Mouse (Mus musculus): ENCODE measurements around the gene Ddx55. TPM values are rescaled to one million over a fixed set of nuclear protein-coding genes. Genes with fewer than 3 reads are reported as not detected.
"Not testable (repeated sequence)": the region's sequence is repeated elsewhere in the genome, so short reads cannot be mapped to it uniquely, and the experiment has no call there.

Ddx55 gene
- polyA plus RNA-seq, 1 experiment, result 7.4 TPM

- 4% methylated on average over 17 of the region's 17 CpGs for WGBS
- peak overlapping the region; percentile 46; the same call in 1 of the 2 replicates for H3K4me3 ChIP-seq (ENCODE audit: insufficient read depth, low read depth, low read length)
- H3K27me3 ChIP-seq (replicated peaks; ENCODE audit: control insufficient read depth, insufficient read depth, low read length), result no peaks in the 10 kb centered on the region
- peak; percentile 91 for DNase-seq
- H3K36me3 ChIP-seq (ENCODE audit: control insufficient read depth, insufficient read depth, low read length), result no peaks in the 10 kb centered on the region
- no peak for TF ChIP-seq CTCF (conservative IDR thresholded peaks at IDR 0.05; ENCODE audit: insufficient read depth, insufficient read length, low read depth, low read length)
- no peak for TF ChIP-seq POLR2A (IDR thresholded peaks at IDR 0.05; ENCODE audit: low read depth, low read length)
- peak overlapping the region; percentile 88 for H3K27ac ChIP-seq (ENCODE audit: insufficient read depth, low read depth, low read length)
- H3K4me1 ChIP-seq (ENCODE audit: control insufficient read depth, insufficient read depth, low read length), result peaks cover 4% of the 10 kb centered on the region; the same call in 1 of the 2 replicates
Measured at GRCm38 (mm10) chr5:124536776-124537175, 15.9 kb upstream of the Ddx55 start.

- TF ChIP-seq CTCF (conservative IDR thresholded peaks at IDR 0.05; ENCODE audit: insufficient read depth, insufficient read length, low read depth, low read length) (peak; percentile 68), POLR2A (IDR thresholded peaks at IDR 0.05; ENCODE audit: low read depth, low read length) (no peak)
- no peaks in the 10 kb centered on the region for H3K27me3 ChIP-seq (replicated peaks; ENCODE audit: control insufficient read depth, insufficient read depth, low read length)
- peak; percentile 88 for DNase-seq
- H3K36me3 ChIP-seq (ENCODE audit: control insufficient read depth, insufficient read depth, low read length), result no peaks in the 10 kb centered on the region
- H3K4me3 ChIP-seq (ENCODE audit: insufficient read depth, low read depth, low read length), result no peak overlapping the region
- peaks cover 5% of the 10 kb centered on the region; the same call in 1 of the 2 replicates for H3K4me1 ChIP-seq (ENCODE audit: control insufficient read depth, insufficient read depth, low read length)
- 75% methylated on average over 16 of the region's 16 CpGs for WGBS
- H3K27ac ChIP-seq (ENCODE audit: insufficient read depth, low read depth, low read length), result no peak overlapping the region
Measured at GRCm38 (mm10) chr5:124538813-124539792, 13.6 kb upstream of the Ddx55 start.

GRCm38 (mm10) chr5:124539905-124540304 lies 12.8 kb upstream of the Ddx55 start:
- TF ChIP-seq CTCF (conservative IDR thresholded peaks at IDR 0.05; ENCODE audit: insufficient read depth, insufficient read length, low read depth, low read length) (no peak), POLR2A (IDR thresholded peaks at IDR 0.05; ENCODE audit: low read depth, low read length) (no peak)
- no peak for DNase-seq
- peaks cover 2% of the 10 kb centered on the region; the same call in 1 of the 2 replicates for H3K36me3 ChIP-seq (ENCODE audit: control insufficient read depth, insufficient read depth, low read length)
- WGBS, result 72% methylated on average over 4 of the region's 4 CpGs
- H3K27me3 ChIP-seq (replicated peaks; ENCODE audit: control insufficient read depth, insufficient read depth, low read length), result no peaks in the 10 kb centered on the region
- no peak overlapping the region for H3K4me3 ChIP-seq (ENCODE audit: insufficient read depth, low read depth, low read length)
- no peak overlapping the region for H3K27ac ChIP-seq (ENCODE audit: insufficient read depth, low read depth, low read length)
- H3K4me1 ChIP-seq (ENCODE audit: control insufficient read depth, insufficient read depth, low read length), result peaks cover 5% of the 10 kb centered on the region; the same call in 1 of the 2 replicates

- TF ChIP-seq POLR2A (IDR thresholded peaks at IDR 0.05; ENCODE audit: low read depth, low read length), result no peak
- TF ChIP-seq CTCF (conservative IDR thresholded peaks at IDR 0.05; ENCODE audit: insufficient read depth, insufficient read length, low read depth, low read length), result no peak
- Histone ChIP-seq H3K36me3 (ENCODE audit: control insufficient read depth, insufficient read depth, low read length) (peaks cover 2% of the 10 kb centered on the region; the same call in 1 of the 2 replicates), H3K27me3 (replicated peaks; ENCODE audit: control insufficient read depth, insufficient read depth, low read length) (no peaks in the 10 kb centered on the region), H3K4me3 (ENCODE audit: insufficient read depth, low read depth, low read length) (peak within 1 kb of the TSS; percentile 66), H3K27ac (ENCODE audit: insufficient read depth, low read depth, low read length) (peak within 1 kb of the TSS; percentile 47), H3K4me1 (ENCODE audit: control insufficient read depth, insufficient read depth, low read length) (peaks cover 5% of the 10 kb centered on the region; the same call in 1 of the 2 replicates)
- peak; percentile 98 for DNase-seq
- WGBS, result under 1% methylated on average over 35 of the region's 35 CpGs
Measured at GRCm38 (mm10) chr5:124540383-124540786, 12.3 kb upstream of the Ddx55 start, which contains the start of gene Tmed2. Gene Tmed2, plus strand, starts transcription at chr5:124540695.

- under 1% methylated on average over 80 of the region's 89 CpGs for WGBS
- Histone ChIP-seq H3K27me3 (replicated peaks; ENCODE audit: control insufficient read depth, insufficient read depth, low read length) (no peaks in the 10 kb centered on the region), H3K27ac (ENCODE audit: insufficient read depth, low read depth, low read length) (peak overlapping the region; percentile 27), H3K4me3 (ENCODE audit: insufficient read depth, low read depth, low read length) (peak overlapping the region; percentile 66), H3K36me3 (ENCODE audit: control insufficient read depth, insufficient read depth, low read length) (peaks cover 2% of the 10 kb centered on the region; the same call in 1 of the 2 replicates), H3K4me1 (ENCODE audit: control insufficient read depth, insufficient read depth, low read length) (peaks cover 5% of the 10 kb centered on the region; the same call in 1 of the 2 replicates)
- DNase-seq, result peak; percentile 86
- TF ChIP-seq CTCF (conservative IDR thresholded peaks at IDR 0.05; ENCODE audit: insufficient read depth, insufficient read length, low read depth, low read length) (no peak), POLR2A (IDR thresholded peaks at IDR 0.05; ENCODE audit: low read depth, low read length) (no peak)
Measured at GRCm38 (mm10) chr5:124540905-124541601, 11.6 kb upstream of the Ddx55 start.

- DNase-seq, result no peak
- Histone ChIP-seq H3K4me3 (ENCODE audit: insufficient read depth, low read depth, low read length) (peak overlapping the region; percentile 66), H3K4me1 (ENCODE audit: control insufficient read depth, insufficient read depth, low read length) (peaks cover 5% of the 10 kb centered on the region; the same call in 1 of the 2 replicates), H3K27ac (ENCODE audit: insufficient read depth, low read depth, low read length) (peak overlapping the region; percentile 27), H3K27me3 (replicated peaks; ENCODE audit: control insufficient read depth, insufficient read depth, low read length) (no peaks in the 10 kb centered on the region), H3K36me3 (ENCODE audit: control insufficient read depth, insufficient read depth, low read length) (peaks cover 4% of the 10 kb centered on the region; the same call in 1 of the 2 replicates)
- TF ChIP-seq CTCF (conservative IDR thresholded peaks at IDR 0.05; ENCODE audit: insufficient read depth, insufficient read length, low read depth, low read length) (no peak), POLR2A (IDR thresholded peaks at IDR 0.05; ENCODE audit: low read depth, low read length) (no peak)
- WGBS, result 4% methylated on average over 8 of the region's 8 CpGs
Measured at GRCm38 (mm10) chr5:124541602-124541973, 11.1 kb upstream of the Ddx55 start.

- 79% methylated on average over 4 of the region's 4 CpGs for whole genome bisulfite sequencing
- not testable (repeated sequence) for H3K27me3 ChIP-seq (replicated peaks; ENCODE audit: control insufficient read depth, insufficient read depth, low read length); H3K36me3 ChIP-seq (ENCODE audit: control insufficient read depth, insufficient read depth, low read length); H3K4me3 ChIP-seq (ENCODE audit: insufficient read depth, low read depth, low read length); DNase-seq; H3K4me1 ChIP-seq (ENCODE audit: control insufficient read depth, insufficient read depth, low read length); H3K27ac ChIP-seq (ENCODE audit: insufficient read depth, low read depth, low read length)
Measured at GRCm38 (mm10) chr5:124550737-124551136, 1.9 kb upstream of the Ddx55 start.

- not testable (repeated sequence) for H3K4me1 ChIP-seq (ENCODE audit: control insufficient read depth, insufficient read depth, low read length); H3K27me3 ChIP-seq (replicated peaks; ENCODE audit: control insufficient read depth, insufficient read depth, low read length); H3K36me3 ChIP-seq (ENCODE audit: control insufficient read depth, insufficient read depth, low read length); DNase-seq; H3K27ac ChIP-seq (ENCODE audit: insufficient read depth, low read depth, low read length)
- H3K4me3 ChIP-seq (ENCODE audit: insufficient read depth, low read depth, low read length), result 0 out of 2 replicates have a peak overlapping the region, but pooled peaks have one; percentile 9
- WGBS, result 35% methylated on average over 5 of the region's 5 CpGs
Measured at GRCm38 (mm10) chr5:124551349-124552093, 1.1 kb upstream of the Ddx55 start.
